Mouse (Mus musculus) MN1 (cell line): Measurements from ENCODE around the gene Gm6803.
"Not testable (repeated sequence)": the region's sequence is repeated elsewhere in the genome, so short reads cannot be mapped to it uniquely, and the experiment has no call there.

Experiments
- DNase-seq: peaks from one replicate; pipeline ENCODE4 v3.0.0-alpha.2; 2016; ENCODE audit warnings: low spot score

Gene Gm6803

DNA sequence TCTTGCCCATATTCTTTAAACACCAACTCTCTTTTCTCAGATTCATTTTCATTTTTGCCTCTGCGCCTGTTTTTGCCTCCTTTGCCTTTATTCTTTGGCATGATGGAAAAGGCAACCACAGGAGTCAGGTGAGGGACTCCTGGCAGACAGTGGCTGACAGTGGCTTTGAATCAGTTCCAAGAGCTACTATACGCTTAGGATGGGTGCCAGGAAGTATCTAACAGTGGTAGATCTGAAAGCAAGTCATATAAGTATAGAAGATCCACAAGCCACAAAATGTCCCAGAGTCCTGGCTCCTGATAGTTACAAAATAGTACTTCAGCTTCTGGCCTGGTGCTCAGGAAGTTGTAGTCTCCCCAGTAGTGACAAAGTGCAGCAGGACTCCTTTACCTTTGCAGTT, at the start of gene Gm6803:
Gene Gm6803, minus strand, starts transcription at position 101 of the 400 bp plus-strand sequence.
- not testable (repeated sequence) for DNase-seq

DNA sequence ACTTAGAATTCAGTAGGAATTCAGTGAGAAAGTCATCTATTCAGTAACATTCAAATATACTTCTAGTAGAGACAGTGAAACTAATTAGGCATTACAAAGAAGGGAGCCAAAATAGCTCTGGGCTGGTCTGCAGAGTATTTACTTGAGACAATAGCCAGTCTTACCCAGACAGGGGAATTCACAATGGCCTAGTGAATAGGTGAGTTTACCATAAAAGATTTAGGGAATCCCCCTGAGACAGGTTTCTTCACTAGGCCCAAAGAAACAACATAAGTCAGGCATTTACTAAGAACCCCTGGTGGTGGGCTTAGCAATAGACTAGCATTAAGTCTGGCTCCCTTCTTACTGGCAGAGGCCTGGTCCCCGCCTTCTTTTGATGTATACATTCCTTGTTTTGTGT, 26.7 kb upstream of the Gm6803 start:
- not testable (repeated sequence) for DNase-seq

DNA sequence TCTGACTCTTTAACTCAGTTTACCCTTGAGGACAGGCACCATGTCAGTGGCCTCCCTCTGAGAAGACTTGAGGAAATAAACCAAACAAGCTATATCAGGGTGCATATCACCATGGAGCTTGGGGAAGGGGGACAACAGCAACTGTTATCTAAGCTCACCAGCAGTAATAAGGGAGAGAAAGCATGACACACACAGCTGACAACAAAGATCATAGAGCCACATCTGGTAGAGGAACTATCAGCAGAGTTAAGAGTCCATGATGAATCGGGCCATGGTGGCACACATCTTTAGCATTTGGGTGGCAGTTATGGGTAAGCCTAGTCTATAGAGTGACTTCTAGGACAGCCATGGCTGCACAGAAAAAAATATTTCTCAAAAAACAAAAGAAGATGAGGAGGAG, 21.1 kb upstream of the Gm6803 start:
- DNase-seq: not testable (repeated sequence)

DNA sequence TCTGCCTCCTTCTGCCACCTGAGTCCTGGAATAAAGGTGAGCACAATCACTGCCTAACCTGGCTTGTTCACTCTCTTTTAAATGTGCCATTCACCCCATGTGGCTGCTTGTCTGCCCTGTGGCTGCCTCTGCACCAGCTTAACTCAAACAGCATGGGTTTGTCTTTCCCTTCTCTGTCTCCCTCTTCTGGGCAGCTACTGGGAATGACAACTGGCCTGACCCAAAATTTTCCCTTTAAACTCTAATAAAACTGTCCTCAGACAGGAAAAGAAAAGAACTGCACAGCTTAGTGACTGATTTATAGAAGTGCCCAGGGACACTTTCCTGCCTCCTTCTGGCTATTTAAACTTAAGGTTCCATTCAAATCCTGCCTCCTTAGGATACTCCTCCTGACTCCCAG, 20.5 kb upstream of the Gm6803 start:
- not testable (repeated sequence) for DNase-seq

DNA sequence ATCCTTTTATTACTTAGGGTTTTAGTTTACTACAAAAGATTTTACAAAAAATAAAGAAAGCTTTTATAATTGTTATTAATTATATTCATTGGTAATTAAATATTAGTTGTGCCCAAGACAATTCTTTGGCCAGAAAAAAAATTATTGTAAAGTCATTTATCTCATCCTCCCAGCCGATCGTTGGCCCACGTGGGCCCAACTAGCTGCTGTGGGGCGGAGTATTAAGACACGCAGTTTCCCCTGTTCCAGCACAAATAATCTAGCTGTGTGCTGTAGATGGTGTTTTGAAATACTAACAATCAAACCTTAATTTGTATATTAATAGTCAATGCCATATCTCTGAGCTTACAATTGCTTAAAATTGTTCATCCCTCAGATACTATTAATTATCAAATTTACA, 13.7 kb upstream of the Gm6803 start:
- DNase-seq: not testable (repeated sequence)

DNA sequence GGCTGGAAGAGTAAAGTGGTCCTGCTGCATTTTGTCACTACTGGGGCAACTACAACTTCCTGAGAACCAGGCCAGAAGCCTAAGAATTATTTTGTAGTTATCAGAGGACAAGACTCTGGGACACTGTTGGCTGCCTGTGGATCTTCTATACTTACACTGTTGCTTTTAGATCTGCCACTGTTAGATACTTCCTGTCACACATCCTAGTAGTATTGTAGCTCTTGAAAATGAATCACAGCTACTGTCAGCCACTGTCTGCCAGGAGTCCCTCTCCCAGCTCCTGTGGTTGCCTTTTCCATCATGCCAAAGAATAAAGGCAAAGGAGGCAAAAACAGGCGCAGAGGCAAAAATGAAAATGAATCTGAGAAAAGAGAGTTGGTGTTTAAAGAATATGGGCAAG, 8.1 kb upstream of the Gm6803 start, which contains the start of gene Gm2056:
Gene Gm2056, plus strand, starts transcription at position 301 of the 400 bp plus-strand sequence.
- DNase-seq: not testable (repeated sequence)

DNA sequence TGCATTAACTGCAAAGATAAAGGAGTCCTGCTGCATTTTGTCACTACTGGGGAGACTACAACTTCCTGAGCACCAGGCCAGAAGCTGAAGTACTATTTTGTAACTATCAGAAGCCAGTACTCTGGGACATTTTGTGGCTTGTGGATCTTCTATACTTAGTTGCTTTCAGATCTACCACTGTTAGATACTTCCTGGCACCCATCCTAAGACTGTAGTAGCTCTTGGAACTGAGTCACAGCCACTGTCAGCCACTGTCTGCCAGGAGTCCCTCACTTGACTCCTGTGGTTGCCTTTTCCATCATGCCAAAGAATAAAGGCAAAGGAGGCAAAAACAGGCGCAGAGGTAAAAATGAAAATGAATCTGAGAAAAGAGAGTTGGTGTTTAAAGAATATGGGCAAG, 7.0 kb downstream of the Gm6803 start, which contains the start of gene Gm2075:
Gene Gm2075, plus strand, starts transcription at position 301 of the 400 bp plus-strand sequence.
- DNase-seq: not testable (repeated sequence)

DNA sequence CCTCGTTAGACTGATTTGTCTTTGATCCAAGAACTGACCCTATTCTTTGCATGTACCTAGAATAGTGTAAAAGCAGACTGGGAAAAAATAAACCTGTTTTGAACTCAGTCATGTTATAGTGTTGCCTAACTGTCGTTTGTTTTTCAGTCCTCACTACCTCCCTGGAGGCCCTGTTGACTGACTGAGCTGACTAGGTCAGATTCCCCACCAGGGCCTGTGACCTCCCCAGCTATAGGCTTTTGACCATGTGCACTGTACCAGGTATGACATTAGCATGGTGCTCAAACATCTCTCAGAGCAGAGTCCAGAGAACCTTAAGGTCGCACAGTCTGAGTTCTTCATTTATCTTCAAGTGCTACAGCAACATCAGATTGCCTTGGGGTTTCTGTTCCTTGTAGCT, 14.5 kb downstream of the Gm6803 start:
- not testable (repeated sequence) for DNase-seq

DNA sequence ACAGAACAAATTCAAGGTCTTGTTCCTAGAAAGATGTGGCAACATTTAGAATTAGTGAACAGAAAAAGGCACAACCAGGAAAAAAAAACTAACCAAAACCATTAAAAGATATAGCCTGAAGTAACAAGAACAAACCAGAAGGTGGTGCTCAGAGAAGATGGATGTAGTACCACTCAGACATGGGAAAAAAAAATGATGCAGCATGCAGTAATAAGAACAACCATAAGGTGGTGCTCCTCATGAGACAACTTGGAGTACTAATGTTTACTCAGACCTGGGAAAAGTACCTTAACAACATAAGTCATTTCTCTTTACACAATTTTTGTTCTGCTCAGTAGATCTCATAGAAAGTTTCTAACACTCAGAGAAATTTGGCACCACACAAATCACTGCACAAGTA, 34.6 kb downstream of the Gm6803 start:
- DNase-seq: not testable (repeated sequence)
